Comparison of ENCODE assay signal across 15 mouse cellular contexts in the genomic region with DNA sequence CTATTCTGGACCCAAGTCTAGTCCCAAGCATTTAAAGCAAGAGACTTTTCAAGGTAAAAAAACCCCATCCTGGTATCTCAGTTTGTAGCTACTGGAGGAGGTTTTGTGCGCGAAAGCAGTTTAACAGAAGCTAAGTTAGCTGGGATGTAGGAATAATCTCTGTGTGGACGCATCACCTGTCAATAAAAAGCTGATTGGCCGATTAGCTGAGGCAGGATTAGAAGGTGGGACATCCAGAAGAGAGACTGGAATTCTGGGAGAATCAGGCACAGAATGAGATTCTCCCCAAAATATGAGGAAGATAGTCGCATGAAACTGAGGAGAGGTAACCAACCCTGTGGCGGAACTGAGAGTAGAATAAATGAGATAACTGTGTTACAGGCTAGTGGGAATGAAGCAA.
"Had no signal": no experiment of that assay in that cellular context is flagged by ENCODE, and none has a peak within 500 bp of the region (broad histone marks: within the 10 kb centered on the region; RNA-seq: fewer than 3 reads in every experiment).

No protein-coding gene starts in this region.

- H3K36me3 ChIP-seq: liver, embryonic 13.5 days; midbrain, embryonic 12.5 days; neural tube, embryonic 13.5 days had no signal

- H3K9me3 ChIP-seq: liver, embryonic 13.5 days; midbrain, embryonic 12.5 days; neural tube, embryonic 13.5 days had no signal

- H3K4me2 ChIP-seq: liver, embryonic 13.5 days; midbrain, embryonic 12.5 days; neural tube, embryonic 13.5 days had no signal

- H3K9ac ChIP-seq: liver, embryonic 13.5 days; midbrain, embryonic 12.5 days; neural tube, embryonic 13.5 days had no signal

- H3K4me3 ChIP-seq: left cerebral cortex, adult 2 months; liver, embryonic 13.5 days; midbrain, embryonic 12.5 days; myocyte; neural tube, embryonic 13.5 days had no signal

- H3K27me3 ChIP-seq: liver, embryonic 13.5 days had no signal

- DNase-seq: kidney, postnatal 36 days; layer of hippocampus, postnatal 36 days; liver, embryonic 13.5 days; lung, adult 2 months; lung, postnatal 14 days; lung, postnatal 4 days; thymus, adult 2 months; thymus, postnatal 14 days; thymus, postnatal 4 days had no signal

- H3K4me1 ChIP-seq: liver, embryonic 13.5 days had no signal

- ATAC-seq: midbrain, embryonic 16.5 days had no signal

- H3K27ac ChIP-seq: kidney, postnatal 0 days; left cerebral cortex, adult 2 months; liver, embryonic 13.5 days; midbrain, embryonic 12.5 days; neural tube, embryonic 13.5 days had no signal
